Mouse (Mus musculus) small intestine, adult 2 months (tissue): Measurements from ENCODE around the gene Evl. TPM values are rescaled to one million over a fixed set of nuclear protein-coding genes. Genes with fewer than 3 reads are reported as not detected.
A peak's percentile ranks its signal among the peaks of the same experiment; 100 is the strongest.

Experiments used
- H3K27ac ChIP-seq: fragments of 200-500 bp; 2 replicates; pipeline ENCODE4 v1.5.1; 2012; ENCODE audit warnings: low read depth, low read length, control low read depth, inconsistent platforms; ENCODE audit not compliant: insufficient read depth
- H3K27me3 ChIP-seq: fragments of 200-500 bp; 2 replicates; pipeline ENCODE4 v1.6.1; 2012; ENCODE audit warnings: mild to moderate bottlenecking, moderate library complexity, low read length, inconsistent platforms; ENCODE audit not compliant: control insufficient read depth, insufficient read depth
- H3K36me3 ChIP-seq: fragments of 200-500 bp; 2 replicates; pipeline ENCODE4 v1.6.1; 2012; ENCODE audit warnings: mild to moderate bottlenecking, low read length, control low read depth, inconsistent platforms; ENCODE audit not compliant: control insufficient read depth, insufficient read depth
- H3K4me1 ChIP-seq: fragments of 200-500 bp; 2 replicates; pipeline ENCODE4 v1.6.1; 2012; ENCODE audit warnings: low read length, inconsistent platforms, mixed read lengths; ENCODE audit not compliant: control insufficient read depth, insufficient read depth, insufficient read length
- H3K4me3 ChIP-seq: fragments of 200-500 bp; 2 replicates; pipeline ENCODE4 v1.5.1; 2012; ENCODE audit warnings: low read depth, mild to moderate bottlenecking, control low read depth, inconsistent platforms, low read length, moderate library complexity
- CTCF ChIP-seq: fragments of 200-500 bp; IDR thresholded peaks from 2 replicates; pipeline ENCODE4 v1.5.1; 2012; ENCODE audit warnings: low read depth, mild to moderate bottlenecking, control low read depth, inconsistent platforms, low read length, moderate library complexity, mixed read lengths; ENCODE audit not compliant: insufficient replicate concordance, insufficient read length; ENCODE audit errors: extremely low read depth
- POLR2A ChIP-seq: fragments of 200-500 bp; IDR thresholded peaks from 2 replicates; pipeline ENCODE4 v1.6.1; 2012; ENCODE audit warnings: low read depth, mild to moderate bottlenecking, control low read depth, inconsistent platforms, low read length, moderate library complexity
- WGBS: fragments of 180-500 bp; shearing (Covaris S2); methylation state at CpG from one replicate; pipeline ENCODE4 v1.1.7; 2018; 5-methylcytosine and 5-hydroxymethylcytosine counted together
- polyA plus RNA-seq: library from polyadenylated mRNA; depleted of rRNA; stranded (reverse); fragments of >200 nt; gene quantifications from 2 replicates; pipeline ENCODE4 v1.2.3, GENCODE M21; 2012

Evl gene
- polyA plus RNA-seq, 1 experiment, result 22.7 TPM

GRCm38 (mm10) chr12:108553079-108553478 is 1.4 kb upstream of the Evl start:
- TF ChIP-seq CTCF (no peak), POLR2A (no peak)
- Histone ChIP-seq H3K36me3 (no peaks in the 10 kb centered on the region), H3K27me3 (peaks cover 16% of the 10 kb centered on the region; the same call in 1 of the 2 replicates), H3K4me1 (peaks cover 5% of the 10 kb centered on the region; the same call in 1 of the 2 replicates), H3K4me3 (no peak overlapping the region), H3K27ac (no peak overlapping the region)
- WGBS, result 22% methylated on average over 6 of the region's 6 CpGs

- no peak overlapping the region for H3K27ac ChIP-seq
- H3K4me3 ChIP-seq, result peak overlapping the region; percentile 71
- H3K36me3 ChIP-seq, result no peaks in the 10 kb centered on the region
- 2% methylated on average over 100 of the region's 100 CpGs for WGBS
- H3K4me1 ChIP-seq, result peaks cover 5% of the 10 kb centered on the region; the same call in 1 of the 2 replicates
- TF ChIP-seq POLR2A (no peak), CTCF (no peak)
- H3K27me3 ChIP-seq, result peaks cover 16% of the 10 kb centered on the region; the same call in 1 of the 2 replicates
These were observed 489 bp downstream of the Evl start for GRCm38 (mm10) chr12:108554861-108555556.

- H3K27ac ChIP-seq, result no peak overlapping the region
- peaks cover 14% of the 10 kb centered on the region; the same call in 1 of the 2 replicates for H3K27me3 ChIP-seq
- TF ChIP-seq POLR2A (no peak), CTCF (no peak)
- peaks cover 5% of the 10 kb centered on the region; the same call in 1 of the 2 replicates for H3K4me1 ChIP-seq
- H3K36me3 ChIP-seq, result no peaks in the 10 kb centered on the region
- H3K4me3 ChIP-seq, result no peak overlapping the region
These were observed 3.7 kb downstream of the Evl start for GRCm38 (mm10) chr12:108558194-108558593.

- Histone ChIP-seq H3K36me3 (no peaks in the 10 kb centered on the region), H3K27me3 (no peaks in the 10 kb centered on the region), H3K4me1 (no peaks in the 10 kb centered on the region), H3K27ac (no peak overlapping the region), H3K4me3 (no peak overlapping the region)
- TF ChIP-seq CTCF (no peak), POLR2A (no peak)
- WGBS, result 88% methylated on average over 3 of the region's 3 CpGs
These were observed 8.7 kb downstream of the Evl start for GRCm38 (mm10) chr12:108563238-108563637.

- Histone ChIP-seq H3K4me3 (no peak overlapping the region), H3K4me1 (no peaks in the 10 kb centered on the region), H3K36me3 (no peaks in the 10 kb centered on the region), H3K27ac (no peak overlapping the region), H3K27me3 (no peaks in the 10 kb centered on the region)
- TF ChIP-seq POLR2A (no peak), CTCF (no peak)
- 87% methylated on average over 12 of the region's 12 CpGs for WGBS
These were observed 10.5 kb downstream of the Evl start for GRCm38 (mm10) chr12:108564910-108565506.

- Histone ChIP-seq H3K27me3 (no peaks in the 10 kb centered on the region), H3K36me3 (no peaks in the 10 kb centered on the region), H3K4me1 (no peaks in the 10 kb centered on the region), H3K4me3 (no peak overlapping the region), H3K27ac (no peak overlapping the region)
- 69% methylated on average over 7 of the region's 7 CpGs for WGBS
- TF ChIP-seq POLR2A, result no peak
- no peak for TF ChIP-seq CTCF
These were observed 24.8 kb downstream of the Evl start for GRCm38 (mm10) chr12:108579156-108579871.

- Histone ChIP-seq H3K4me1 (no peaks in the 10 kb centered on the region), H3K27me3 (no peaks in the 10 kb centered on the region), H3K36me3 (no peaks in the 10 kb centered on the region), H3K4me3 (no peak overlapping the region), H3K27ac (no peak overlapping the region)
- no peak for TF ChIP-seq CTCF
- TF ChIP-seq POLR2A, result no peak
- 63% methylated on average over 1 of the region's 1 CpGs for WGBS
These were observed 29.3 kb downstream of the Evl start for GRCm38 (mm10) chr12:108583775-108584174.
